Mouse (Mus musculus) CH12.LX (cell line): ENCODE results near the gene Tmem106a. TPM values are rescaled to one million over a fixed set of nuclear protein-coding genes. Genes with fewer than 3 reads are reported as not detected.
"Not testable (repeated sequence)": the region's sequence is repeated elsewhere in the genome, so short reads cannot be mapped to it uniquely, and the experiment has no call there.

Experiments
- DNase-seq: peaks from one replicate; pipeline ENCODE4 v3.0.0-alpha.2; 2013; ENCODE audit errors: extremely low read depth
- H3K27ac ChIP-seq: 2 replicates; pipeline ENCODE4 v1.5.1; 2012; ENCODE audit warnings: low read depth, mild to moderate bottlenecking, control low read depth, moderate library complexity; ENCODE audit not compliant: insufficient read depth
- H3K27me3 ChIP-seq: replicated peaks from 2 replicates; pipeline ENCODE3; 2012; ENCODE audit warnings: inconsistent platforms
- H3K36me3 ChIP-seq, 2 experiments: replicated peaks in 1 of 2; 2 replicates each; pipeline versions ENCODE3 to v1.6.1; 2012; ENCODE audit warnings: inconsistent platforms in 1 of 2, low read length in 1 of 2, mild to moderate bottlenecking in 1 of 2, mixed read lengths in 1 of 2, moderate library complexity in 1 of 2; ENCODE audit not compliant: control insufficient read depth in 1 of 2, insufficient read depth in 1 of 2
- H3K4me1 ChIP-seq, 2 experiments: 2 replicates each; pipeline ENCODE4 v1.6.1; 2012; ENCODE audit warnings: inconsistent platforms in 1 of 2, moderate library complexity in 1 of 2; ENCODE audit not compliant: insufficient read depth in 2 of 2, control insufficient read depth in 1 of 2
- H3K4me2 ChIP-seq: 2 replicates; pipeline ENCODE4 v1.6.1; 2012; ENCODE audit warnings: low read depth, mild to moderate bottlenecking, control low read depth; ENCODE audit not compliant: poor library complexity, insufficient read depth, severe bottlenecking
- H3K4me3 ChIP-seq, 3 experiments: fragments of 150-350 bp in 1 of 3; sonication (generic) in 1 of 3; replicated peaks in 1 of 3; 2 replicates each; pipeline versions ENCODE3 to v1.5.1; 2011 to 2012; ENCODE audit warnings: low read depth in 2 of 3, low read length in 2 of 3, mild to moderate bottlenecking in 2 of 3, moderate library complexity in 2 of 3, control low read depth in 1 of 3, improper control_type of control experiment in 1 of 3, inconsistent platforms in 1 of 3, mixed read lengths in 1 of 3; ENCODE audit not compliant: poor library complexity in 1 of 3
- H3K79me2 ChIP-seq: replicated peaks from 2 replicates; pipeline ENCODE4 v1.6.1; 2012; ENCODE audit warnings: mild to moderate bottlenecking, moderate library complexity; ENCODE audit not compliant: control insufficient read depth, poor library complexity, insufficient read depth, severe bottlenecking; ENCODE audit errors: extremely low read depth
- H3K9ac ChIP-seq: 2 replicates; pipeline ENCODE4 v1.6.1; 2012; ENCODE audit warnings: low read depth, mild to moderate bottlenecking, control low read depth, moderate library complexity; ENCODE audit not compliant: insufficient read depth
- H3K9me3 ChIP-seq: replicated peaks from 2 replicates; pipeline ENCODE3; 2012; ENCODE audit warnings: low read length, inconsistent platforms, mixed read lengths
- BHLHE40 ChIP-seq: IDR thresholded peaks from 2 replicates; pipeline ENCODE4 v1.6.1; 2011; ENCODE audit warnings: mild to moderate bottlenecking, low read depth, low read length, improper control_type of control experiment
- CHD2 ChIP-seq: IDR thresholded peaks from 2 replicates; pipeline ENCODE4 v1.6.1; 2011; ENCODE audit warnings: low read length, improper control_type of control experiment
- CTCF ChIP-seq, 2 experiments: IDR thresholded peaks in 1 of 2; conservative IDR thresholded peaks in 1 of 2; 2 replicates each; pipeline ENCODE4 v1.5.1; 2011 to 2012; ENCODE audit warnings: low read depth in 2 of 2, low read length in 2 of 2, improper control_type of control experiment in 1 of 2, inconsistent platforms in 1 of 2, mild to moderate bottlenecking in 1 of 2, moderate library complexity in 1 of 2
- E2F4 ChIP-seq: IDR thresholded peaks from 2 replicates; pipeline ENCODE4 v1.6.1; 2011; ENCODE audit warnings: low read depth, low read length, improper control_type of control experiment; ENCODE audit not compliant: insufficient replicate concordance
- EP300 ChIP-seq: IDR thresholded peaks from 2 replicates; pipeline ENCODE4 v1.6.1; 2011; ENCODE audit warnings: low read length, improper control_type of control experiment
- ETS1 ChIP-seq: conservative IDR thresholded peaks from 2 replicates; pipeline ENCODE4 v1.6.1; 2012; ENCODE audit warnings: low read depth, mild to moderate bottlenecking, inconsistent platforms, low read length, improper control_type of control experiment, moderate library complexity
- IRF4 ChIP-seq: IDR thresholded peaks from 2 replicates; pipeline ENCODE4 v1.6.1; 2014; ENCODE audit warnings: low read depth, mild to moderate bottlenecking, inconsistent platforms, low read length, improper control_type of control experiment
- JUN ChIP-seq: IDR thresholded peaks from 2 replicates; pipeline ENCODE4 v1.6.1; 2011; ENCODE audit warnings: low read depth, mild to moderate bottlenecking, low read length, improper control_type of control experiment, moderate library complexity; ENCODE audit not compliant: insufficient read depth
- KAT2A ChIP-seq: IDR thresholded peaks from 2 replicates; pipeline ENCODE4 v1.6.1; 2012; ENCODE audit warnings: low read length, improper control_type of control experiment, inconsistent platforms; ENCODE audit not compliant: insufficient replicate concordance
- MAFK ChIP-seq: IDR thresholded peaks from 2 replicates; pipeline ENCODE4 v1.6.1; 2011; ENCODE audit warnings: low read length, improper control_type of control experiment; ENCODE audit not compliant: insufficient replicate concordance
- MAX ChIP-seq: IDR thresholded peaks from 2 replicates; pipeline ENCODE4 v1.6.1; 2011; ENCODE audit warnings: low read length, improper control_type of control experiment
- MEF2A ChIP-seq: IDR thresholded peaks from 2 replicates; pipeline ENCODE4 v1.6.1; 2014; ENCODE audit warnings: low read depth, mild to moderate bottlenecking, inconsistent platforms, low read length, improper control_type of control experiment, borderline replicate concordance
- MYC ChIP-seq: IDR thresholded peaks from 2 replicates; pipeline ENCODE4 v1.6.1; 2011; ENCODE audit warnings: low read depth, mild to moderate bottlenecking, improper control_type of control experiment, low read length
- NELFE ChIP-seq: IDR thresholded peaks from 2 replicates; pipeline ENCODE4 v1.6.1; 2011; ENCODE audit warnings: low read depth, low read length, improper control_type of control experiment
- POLR2A ChIP-seq: IDR thresholded peaks from 2 replicates; pipeline ENCODE4 v1.6.1; 2011; ENCODE audit warnings: low read depth, mild to moderate bottlenecking, improper control_type of control experiment, low read length
- SMC3 ChIP-seq: IDR thresholded peaks from 2 replicates; pipeline ENCODE4 v1.6.1; 2011; ENCODE audit warnings: low read depth, low read length, improper control_type of control experiment
- TCF12 ChIP-seq: IDR thresholded peaks from 2 replicates; pipeline ENCODE4 v1.6.1; 2014; ENCODE audit warnings: low read depth, mild to moderate bottlenecking, inconsistent platforms, low read length, improper control_type of control experiment
- UBTF ChIP-seq: IDR thresholded peaks from 2 replicates; pipeline ENCODE4 v1.6.1; 2012; ENCODE audit warnings: low read depth, mild to moderate bottlenecking, inconsistent platforms, low read length, improper control_type of control experiment, moderate library complexity
- USF2 ChIP-seq: conservative IDR thresholded peaks from 2 replicates; pipeline ENCODE4 v1.6.1; 2011; ENCODE audit warnings: low read depth, low read length, improper control_type of control experiment
- ZMIZ1 ChIP-seq: IDR thresholded peaks from 2 replicates; pipeline ENCODE4 v1.6.1; 2012; ENCODE audit warnings: low read depth, mild to moderate bottlenecking, inconsistent platforms, low read length, improper control_type of control experiment
- dilution Hi-C: fragments of 300-500 bp; cut with MboI; formaldehyde crosslinking; loops from 2 replicates; pipeline ENCODE4 v1.14.3; 2020; ENCODE audit warnings: low sequenced_read_pairs; ENCODE audit not compliant: extremely low pct_unique_long_range_greater_than_20kb, extremely low pct_ligation_motif_present
- in situ Hi-C: fragments of 300-500 bp; cut with MboI; formaldehyde crosslinking; loops from 3 replicates; pipeline ENCODE4 v1.14.3; 2019; ENCODE audit warnings: low sequenced_read_pairs, low pct_ligation_motif_present, low pct_unique_long_range_greater_than_20kb, mixed read lengths
- polyA plus RNA-seq: library from polyadenylated mRNA; unstranded; fragments of >175 nt; gene quantifications from 2 replicates; pipeline ENCODE4 v1.2.1, GENCODE M21; 2012; ENCODE audit warnings: low read depth; ENCODE audit not compliant: insufficient read length
- total RNA-seq, 2 experiments: library from RNA; depleted of rRNA; stranded (reverse); fragments of 300-350 nt in 1 of 2; fragments of >200 nt in 1 of 2; gene quantifications; 2 replicates each; pipeline ENCODE4 v1.2.3; 2012 to 2014

Tmem106a gene
- total and polyA plus RNA-seq, 3 experiments: 2.2 to 9.1 (median 2.8) TPM

GRCm38 (mm10) chr11:101583205-101583604 lies 1.2 kb downstream of the Tmem106a start:
- in situ Hi-C loops (no loop called here), dilution Hi-C loops (no loop called here)
- peaks cover 25 to 58% of the 10 kb centered on the region in 2 experiments for H3K36me3 ChIP-seq
- no peak for DNase-seq
- peaks cover 0 to 28% of the 10 kb centered on the region in 2 experiments; a peak in 2 of 4 replicates for H3K4me1 ChIP-seq
- H3K9ac ChIP-seq: no peak overlapping the region
- no peak overlapping the region for H3K27ac ChIP-seq
- H3K79me2 ChIP-seq: no peaks in the 10 kb centered on the region
- H3K9me3 ChIP-seq: no peaks in the 10 kb centered on the region
- H3K4me3 ChIP-seq: no peak overlapping the region
- TF ChIP-seq MEF2A: no peak
- no peak for TF ChIP-seq MAX
- TF ChIP-seq EP300: no peak
- no peak overlapping the region for H3K4me2 ChIP-seq
- no peaks in the 10 kb centered on the region for H3K27me3 ChIP-seq

GRCm38 (mm10) chr11:101585031-101585430 lies 3.0 kb downstream of the Tmem106a start:
- H3K27ac ChIP-seq, H3K9ac ChIP-seq, H3K9me3 ChIP-seq, H3K4me2 ChIP-seq, dilution Hi-C loops, H3K27me3 ChIP-seq, H3K4me3 ChIP-seq, H3K79me2 ChIP-seq, DNase-seq, in situ Hi-C loops: not testable (repeated sequence)
- peaks cover 6 to 34% of the 10 kb centered on the region in 2 experiments for H3K4me1 ChIP-seq
- H3K36me3 ChIP-seq: peaks cover 26 to 51% of the 10 kb centered on the region in 2 experiments

DNA sequence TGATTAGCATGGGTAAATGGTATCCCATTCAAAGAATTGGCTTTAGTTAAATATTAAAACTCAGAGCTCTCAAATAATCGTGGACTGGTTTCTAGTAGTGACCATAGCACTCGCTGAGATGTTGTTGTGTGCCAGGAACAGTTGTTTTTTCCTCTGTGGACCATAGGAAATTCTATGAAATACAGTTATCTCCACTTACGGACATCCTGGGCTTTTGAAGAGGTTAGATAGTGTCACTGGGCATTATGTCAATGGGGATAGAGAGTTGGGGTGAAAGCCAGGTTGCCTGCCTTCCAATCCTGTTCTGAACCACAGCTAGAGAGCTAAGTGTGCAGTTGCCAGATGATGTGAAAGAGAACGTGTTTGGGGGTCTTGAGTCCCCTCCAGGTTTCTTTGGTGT lies 3.8 kb downstream of the Tmem106a start:
- Histone ChIP-seq H3K4me1 (peaks cover 6 to 29% of the 10 kb centered on the region in 2 experiments), H3K36me3 (peaks cover 28 to 51% of the 10 kb centered on the region in 2 experiments), H3K9ac (no peak overlapping the region), H3K27me3 (no peaks in the 10 kb centered on the region), H3K79me2 (no peaks in the 10 kb centered on the region), H3K27ac (no peak overlapping the region), H3K4me2 (no peak overlapping the region), H3K9me3 (no peaks in the 10 kb centered on the region), H3K4me3 (no peak overlapping the region)
- dilution Hi-C loops: no loop called here
- TF ChIP-seq BHLHE40 (no peak), POLR2A (no peak), TCF12 (no peak), EP300 (no peak), NELFE (no peak), ZMIZ1 (no peak), MAX (no peak), CTCF (conservative IDR thresholded peaks at IDR 0.05 in 1 of 2, IDR thresholded peaks at IDR 0.05 in 1 of 2; ENCODE audit: low read depth in 2 of 2, low read length in 2 of 2) (no peak), JUN (no peak), MAFK (no peak), KAT2A (no peak), SMC3 (no peak), USF2 (no peak), ETS1 (no peak), IRF4 (no peak), UBTF (no peak), E2F4 (no peak), MYC (no peak), CHD2 (no peak)
- DNase-seq: no peak
- in situ Hi-C loops: no loop called here
